Mouse (Mus musculus) limb, embryonic 12.5 days (tissue): ENCODE results near the gene Lamc2. TPM values are rescaled to one million over a fixed set of nuclear protein-coding genes. Genes with fewer than 3 reads are reported as not detected.

Experiments
- ATAC-seq: fragments of 200-750 bp; cut with Nextera tagmentation; 2 replicates; pipeline ENCODE4 v1.8.0; 2017; ENCODE audit warnings: low read depth, moderate TSS enrichment; ENCODE audit not compliant: insufficient number of reproducible peaks, insufficient read depth, low FRiP score, low TSS enrichment
- H3K27ac ChIP-seq: fragments of 300-500 bp; sonication (generic); 2 replicates; pipeline ENCODE4 v1.5.1; 2016; ENCODE audit warnings: mild to moderate bottlenecking, moderate library complexity
- H3K27me3 ChIP-seq: fragments of 300-500 bp; sonication (generic); 2 replicates; pipeline ENCODE4 v1.6.1; 2016; ENCODE audit warnings: mild to moderate bottlenecking, moderate library complexity
- H3K36me3 ChIP-seq: fragments of 300-500 bp; sonication (generic); 2 replicates; pipeline ENCODE4 v1.6.1; 2016; ENCODE audit warnings: mild to moderate bottlenecking, moderate library complexity
- H3K4me1 ChIP-seq: fragments of 300-500 bp; sonication (generic); replicated peaks from 2 replicates; pipeline ENCODE4 v1.6.1; 2016
- H3K4me2 ChIP-seq: fragments of 300-500 bp; sonication (generic); 2 replicates; pipeline ENCODE4 v1.6.1; 2016; ENCODE audit warnings: mild to moderate bottlenecking, moderate library complexity
- H3K4me3 ChIP-seq: fragments of 300-500 bp; sonication (generic); replicated peaks from 2 replicates; pipeline ENCODE4 v1.5.1; 2016; ENCODE audit warnings: mild to moderate bottlenecking
- H3K9ac ChIP-seq: fragments of 300-500 bp; sonication (generic); replicated peaks from 2 replicates; pipeline ENCODE4 v1.6.1; 2016; ENCODE audit warnings: mild to moderate bottlenecking, moderate library complexity
- H3K9me3 ChIP-seq: fragments of 300-500 bp; sonication (generic); 2 replicates; pipeline ENCODE4 v1.6.1; 2016; ENCODE audit warnings: mild to moderate bottlenecking, moderate library complexity
- WGBS: fragments of 180-500 bp; shearing (Covaris S2); methylation state at CpG from one replicate; pipeline ENCODE4 v1.1.7; 2016; 5-methylcytosine and 5-hydroxymethylcytosine counted together
- polyA plus RNA-seq: library from polyadenylated mRNA; unstranded; fragments of >200 nt; fragmentation: Nextera tagmentation; extraction: Ambion mirVana; gene quantifications from 2 replicates; pipeline ENCODE4 v1.2.1, GENCODE M21; 2016

The Lamc2 gene
- polyA plus RNA-seq, 1 experiment from 2014 or later = 5.8 TPM

- no peak overlapping the region for H3K27ac ChIP-seq
- no peak overlapping the region for H3K4me2 ChIP-seq
- ATAC-seq = no peak
- no peaks in the 10 kb centered on the region for H3K9me3 ChIP-seq
- H3K4me3 ChIP-seq = no peak overlapping the region
- H3K27me3 ChIP-seq = peaks cover 32% of the 10 kb centered on the region
- WGBS = 66% methylated on average over 3 of the region's 3 CpGs
- H3K4me1 ChIP-seq = peaks cover 24% of the 10 kb centered on the region
- H3K36me3 ChIP-seq = no peaks in the 10 kb centered on the region
- no peak overlapping the region for H3K9ac ChIP-seq
Observed at GRCm38 (mm10) chr1:153075087-153075736, 111.0 kb downstream of the Lamc2 start.

DNA sequence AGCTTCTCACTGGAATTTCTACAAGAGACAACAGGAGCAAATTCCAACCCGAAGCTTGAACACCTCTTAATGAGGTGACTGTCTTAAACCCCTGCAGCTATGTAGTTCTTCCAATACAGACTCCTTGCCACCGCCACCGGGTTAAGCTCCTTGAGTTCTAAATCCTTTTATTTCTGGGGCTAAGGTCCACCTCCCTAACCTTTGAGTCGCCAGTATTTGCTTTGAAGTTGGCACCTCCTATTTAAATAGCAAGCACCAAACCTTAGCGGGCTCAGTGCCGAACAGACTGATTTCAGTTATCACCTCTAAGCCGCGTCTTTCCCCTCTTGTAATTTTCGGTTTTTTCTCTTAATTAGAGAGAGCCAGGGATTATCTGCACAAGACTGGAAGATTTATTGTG, 112.8 kb downstream of the Lamc2 start:
- H3K4me1 ChIP-seq = peaks cover 24% of the 10 kb centered on the region
- no peak overlapping the region for H3K9ac ChIP-seq
- H3K4me2 ChIP-seq = no peak overlapping the region
- H3K36me3 ChIP-seq = no peaks in the 10 kb centered on the region
- H3K9me3 ChIP-seq = no peaks in the 10 kb centered on the region
- H3K4me3 ChIP-seq = no peak overlapping the region
- peaks cover 32% of the 10 kb centered on the region for H3K27me3 ChIP-seq
- 1% methylated on average over 9 of the region's 9 CpGs for WGBS
- H3K27ac ChIP-seq = no peak overlapping the region
- no peak for ATAC-seq

Other genes with a start within 250 kb of the Lamc2 start
- 0.46 and 0.69 TPM in 2 replicates for gene Nmnat2, start 231.5 kb downstream of the Lamc2 start, polyA plus RNA-seq
- 32.4 and 37.8 TPM in 2 replicates for gene Lamc1, start 146.3 kb upstream of the Lamc2 start, polyA plus RNA-seq
- gene Shcbp1l, start 238.7 kb upstream of the Lamc2 start, polyA plus RNA-seq = 0.24 and 0.36 TPM in 2 replicates